Mouse (Mus musculus): ENCODE results near the gene Hjurp. TPM values are rescaled to one million over a fixed set of nuclear protein-coding genes. Genes with fewer than 3 reads are reported as not detected.
A peak's percentile ranks its signal among the peaks of the same experiment; 100 is the strongest.

Gene Hjurp
- total and polyA plus RNA-seq, 3 experiments: 52.9 to 327 (median 221) TPM

DNA sequence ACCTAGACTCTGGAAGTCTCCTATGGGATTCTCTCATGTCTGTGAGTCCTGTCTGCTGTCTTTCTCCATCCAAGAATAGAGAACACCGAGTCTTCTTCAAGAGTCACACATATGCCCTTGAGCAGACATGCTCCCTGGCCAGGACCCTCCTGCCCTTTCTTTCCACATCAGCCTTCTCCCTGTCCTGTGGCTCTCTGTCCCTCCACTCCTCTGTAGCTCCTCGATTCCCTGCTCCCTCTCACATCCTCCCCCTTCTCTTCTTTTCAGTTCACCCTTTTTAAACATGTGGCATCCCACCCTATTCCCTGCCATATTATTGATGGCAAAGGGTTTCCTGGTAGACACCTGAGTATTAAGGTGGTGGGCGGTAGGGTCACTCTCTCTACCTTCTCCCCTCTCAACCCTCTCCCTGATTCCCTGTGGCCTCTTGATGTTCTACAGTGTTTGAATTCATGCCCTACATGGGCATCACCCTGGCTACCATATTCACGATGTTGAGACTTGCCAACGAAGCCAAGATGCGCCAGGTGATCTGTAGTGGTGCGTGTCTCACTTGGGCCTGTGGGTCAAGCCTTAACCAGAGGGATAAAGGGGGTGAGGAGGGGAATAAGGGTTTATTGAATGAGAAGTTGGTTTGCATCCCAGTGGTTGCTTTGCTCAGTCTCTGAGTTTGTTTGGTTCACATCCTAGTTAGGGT, 45.5 kb downstream of the Hjurp start:
- ATAC-seq (ENCODE audit: extremely low read depth, insufficient number of reproducible peaks, low FRiP score, poor library complexity, severe bottlenecking) (no peak), DNase-seq (ENCODE audit: low spot score) (no peak)
- TF ChIP-seq POLR2AphosphoS5 (IDR thresholded peaks at IDR 0.05; ENCODE audit: insufficient replicate concordance, low read depth, low read length) (no peak), TAL1 (conservative IDR thresholded peaks at IDR 0.05; ENCODE audit: low read depth, low read length) (no peak), GATA1 (IDR thresholded peaks at IDR 0.05; ENCODE audit: borderline replicate concordance, low read length) (no peak), GATA2 (IDR thresholded peaks at IDR 0.05; ENCODE audit: borderline replicate concordance, low read depth, low read length) (no peak), CTCF (IDR thresholded peaks at IDR 0.05; ENCODE audit: low read depth, low read length) (no peak)
- H3K36me3 ChIP-seq (replicated peaks): no peaks in the 10 kb centered on the region
- no peaks in the 10 kb centered on the region for H3K9me3 ChIP-seq (replicated peaks)
- H3K4me1 ChIP-seq (ENCODE audit: insufficient read depth, low read depth, low read length): no peaks in the 10 kb centered on the region
- H3K27me3 ChIP-seq (ENCODE audit: insufficient read depth, low read length): peaks cover 6% of the 10 kb centered on the region; the same call in 1 of the 2 replicates
- no peak overlapping the region for H3K4me3 ChIP-seq (ENCODE audit: low read depth, low read length)

DNA sequence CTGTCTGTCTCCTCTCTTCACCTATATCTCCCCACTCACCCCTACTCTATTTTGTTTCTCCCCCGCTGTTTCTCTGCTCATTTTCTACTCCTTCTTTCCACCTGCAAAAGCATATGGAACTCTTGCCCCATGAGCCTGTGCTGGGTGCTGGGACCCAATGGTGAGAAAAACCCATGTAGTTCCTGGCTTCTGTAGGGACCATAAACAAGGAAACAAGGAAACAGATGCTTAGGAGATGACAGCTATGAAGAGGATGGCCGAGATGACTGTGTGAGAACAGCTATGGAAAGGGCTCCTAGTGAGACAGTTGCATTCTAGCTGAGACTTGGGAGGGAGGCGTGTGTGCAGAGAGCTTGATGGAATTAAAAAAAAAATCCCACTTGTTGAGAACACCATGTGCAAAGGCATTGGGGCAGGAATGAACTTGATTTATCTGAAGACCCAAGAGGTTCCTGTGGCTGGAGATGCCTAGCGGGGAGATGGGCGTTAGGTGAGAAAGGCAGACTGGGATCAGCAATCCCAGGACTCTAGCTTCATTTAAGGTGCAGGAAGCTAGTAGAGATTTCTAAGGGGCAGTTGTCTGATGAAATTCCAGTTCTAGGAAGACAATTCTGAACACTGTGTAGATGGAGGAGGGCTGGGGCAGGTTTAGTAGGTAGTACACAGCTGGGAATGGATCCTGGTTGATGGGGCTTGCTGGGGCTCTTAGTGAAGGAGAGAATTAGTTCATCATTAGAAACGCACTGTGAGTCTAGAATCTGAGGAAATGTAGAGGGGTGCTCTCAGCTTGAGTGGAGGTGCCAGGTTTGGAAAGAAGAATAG, 46.2 kb downstream of the Hjurp start:
- no peak for ATAC-seq (ENCODE audit: extremely low read depth, insufficient number of reproducible peaks, low FRiP score, poor library complexity, severe bottlenecking)
- Histone ChIP-seq H3K4me3 (ENCODE audit: low read depth, low read length) (no peak overlapping the region), H3K27me3 (ENCODE audit: insufficient read depth, low read length) (peaks cover 6% of the 10 kb centered on the region; the same call in 1 of the 2 replicates), H3K4me1 (ENCODE audit: insufficient read depth, low read depth, low read length) (no peaks in the 10 kb centered on the region), H3K36me3 (replicated peaks) (no peaks in the 10 kb centered on the region), H3K9me3 (replicated peaks) (no peaks in the 10 kb centered on the region)
- TF ChIP-seq CTCF (IDR thresholded peaks at IDR 0.05; ENCODE audit: low read depth, low read length) (no peak), GATA2 (IDR thresholded peaks at IDR 0.05; ENCODE audit: borderline replicate concordance, low read depth, low read length) (no peak), TAL1 (conservative IDR thresholded peaks at IDR 0.05; ENCODE audit: low read depth, low read length) (no peak)
- DNase-seq (ENCODE audit: low spot score): no peak

DNA sequence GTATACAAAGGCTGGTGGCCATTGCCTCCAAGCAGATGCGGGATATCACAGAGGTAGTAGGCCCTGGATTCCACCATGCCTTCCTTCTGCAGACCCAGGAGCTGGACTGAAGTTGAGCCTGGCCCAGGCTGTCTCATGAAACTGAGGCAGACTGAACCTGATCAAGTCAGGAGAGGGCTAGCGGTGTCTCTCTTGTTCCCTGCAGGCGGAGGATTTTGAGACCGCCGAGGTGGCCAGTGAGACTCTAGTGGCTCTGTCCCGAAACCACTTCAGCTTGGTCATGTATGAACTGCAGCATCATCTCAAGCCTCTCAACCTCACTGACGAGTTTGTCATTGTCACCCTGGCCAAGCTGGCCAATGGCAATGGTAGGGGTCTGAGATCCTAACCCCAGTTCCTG, 47.0 kb downstream of the Hjurp start:
- no peaks in the 10 kb centered on the region for H3K4me1 ChIP-seq (ENCODE audit: insufficient read depth, low read depth, low read length)
- no peak for DNase-seq (ENCODE audit: low spot score)
- TF ChIP-seq GATA2 (IDR thresholded peaks at IDR 0.05; ENCODE audit: borderline replicate concordance, low read depth, low read length): no peak
- 0 out of 2 replicates have a peak, but pooled peaks have one; percentile 24 for TF ChIP-seq POLR2AphosphoS5 (IDR thresholded peaks at IDR 0.05; ENCODE audit: insufficient replicate concordance, low read depth, low read length)
- no peak for TF ChIP-seq TAL1 (conservative IDR thresholded peaks at IDR 0.05; ENCODE audit: low read depth, low read length)
- TF ChIP-seq CTCF (IDR thresholded peaks at IDR 0.05; ENCODE audit: low read depth, low read length): no peak
- no peaks in the 10 kb centered on the region for H3K9me3 ChIP-seq (replicated peaks)
- no peaks in the 10 kb centered on the region for H3K36me3 ChIP-seq (replicated peaks)
- no peak overlapping the region for H3K4me3 ChIP-seq (ENCODE audit: low read depth, low read length)
- H3K27me3 ChIP-seq (ENCODE audit: insufficient read depth, low read length): peaks cover 6% of the 10 kb centered on the region; the same call in 1 of the 2 replicates
- no peak for ATAC-seq (ENCODE audit: extremely low read depth, insufficient number of reproducible peaks, low FRiP score, poor library complexity, severe bottlenecking)

DNA sequence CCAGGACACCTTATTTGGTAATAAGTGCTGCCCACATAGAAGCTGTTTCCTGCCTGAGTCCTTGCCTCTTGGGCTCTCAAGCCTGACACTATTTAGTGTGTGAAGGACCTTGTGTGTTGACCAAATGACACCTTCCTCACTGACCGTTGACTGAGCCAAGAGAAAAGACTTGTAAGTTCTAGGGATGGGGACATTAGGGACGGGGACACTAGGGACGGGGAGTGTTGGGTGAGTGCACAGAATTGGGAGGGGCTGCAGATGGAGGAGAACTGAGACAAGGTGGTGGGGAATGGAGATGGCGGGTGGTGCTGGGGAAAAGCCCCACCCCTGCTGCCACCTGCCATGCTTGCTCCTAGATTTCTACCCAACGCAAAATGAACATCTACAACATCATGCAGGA, 47.4 kb downstream of the Hjurp start:
- no peak overlapping the region for H3K4me3 ChIP-seq (ENCODE audit: low read depth, low read length)
- H3K9me3 ChIP-seq (replicated peaks): no peaks in the 10 kb centered on the region
- H3K36me3 ChIP-seq (replicated peaks): no peaks in the 10 kb centered on the region
- 0 out of 2 replicates have a peak, but pooled peaks have one; percentile 29 for TF ChIP-seq POLR2AphosphoS5 (IDR thresholded peaks at IDR 0.05; ENCODE audit: insufficient replicate concordance, low read depth, low read length)
- TF ChIP-seq GATA2 (IDR thresholded peaks at IDR 0.05; ENCODE audit: borderline replicate concordance, low read depth, low read length): no peak
- TF ChIP-seq GATA1 (IDR thresholded peaks at IDR 0.05; ENCODE audit: borderline replicate concordance, low read length): no peak
- no peak for TF ChIP-seq TAL1 (conservative IDR thresholded peaks at IDR 0.05; ENCODE audit: low read depth, low read length)
- no peak for TF ChIP-seq CTCF (IDR thresholded peaks at IDR 0.05; ENCODE audit: low read depth, low read length)
- no peak for DNase-seq (ENCODE audit: low spot score)
- H3K27me3 ChIP-seq (ENCODE audit: insufficient read depth, low read length): peaks cover 4% of the 10 kb centered on the region; the same call in 1 of the 2 replicates
- no peaks in the 10 kb centered on the region for H3K4me1 ChIP-seq (ENCODE audit: insufficient read depth, low read depth, low read length)
- no peak for ATAC-seq (ENCODE audit: extremely low read depth, insufficient number of reproducible peaks, low FRiP score, poor library complexity, severe bottlenecking)

DNA sequence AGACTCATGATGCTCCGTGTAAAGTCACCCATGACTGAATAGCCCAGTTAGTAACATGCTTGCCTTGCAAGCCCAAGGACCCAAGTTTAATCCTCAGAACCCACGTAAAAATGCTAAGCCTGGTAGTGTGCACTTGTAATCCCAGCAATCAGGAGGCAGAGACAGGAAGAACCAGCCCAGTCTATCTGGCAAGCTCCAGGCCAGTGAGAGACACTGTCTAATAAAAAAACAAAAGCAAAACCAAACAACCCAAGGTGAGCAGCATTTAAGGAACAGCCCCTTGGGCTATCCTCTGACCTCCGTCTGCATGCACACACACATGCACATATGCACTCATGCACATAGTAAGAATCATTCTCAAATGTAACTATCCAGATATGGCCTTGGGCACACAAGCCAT, 47.9 kb downstream of the Hjurp start:
- Histone ChIP-seq H3K4me1 (ENCODE audit: insufficient read depth, low read depth, low read length) (no peaks in the 10 kb centered on the region), H3K27me3 (ENCODE audit: insufficient read depth, low read length) (no peaks in the 10 kb centered on the region), H3K9me3 (replicated peaks) (no peaks in the 10 kb centered on the region), H3K36me3 (replicated peaks) (no peaks in the 10 kb centered on the region), H3K4me3 (ENCODE audit: low read depth, low read length) (no peak overlapping the region)
- ATAC-seq (ENCODE audit: extremely low read depth, insufficient number of reproducible peaks, low FRiP score, poor library complexity, severe bottlenecking) (no peak), DNase-seq (ENCODE audit: low spot score) (no peak)
- TF ChIP-seq GATA1 (IDR thresholded peaks at IDR 0.05; ENCODE audit: borderline replicate concordance, low read length): no peak
- no peak for TF ChIP-seq GATA2 (IDR thresholded peaks at IDR 0.05; ENCODE audit: borderline replicate concordance, low read depth, low read length)
- TF ChIP-seq POLR2AphosphoS5 (IDR thresholded peaks at IDR 0.05; ENCODE audit: insufficient replicate concordance, low read depth, low read length): no peak; the same call in 1 of the 2 replicates
- TF ChIP-seq CTCF (IDR thresholded peaks at IDR 0.05; ENCODE audit: low read depth, low read length): no peak
- no peak for TF ChIP-seq TAL1 (conservative IDR thresholded peaks at IDR 0.05; ENCODE audit: low read depth, low read length)

DNA sequence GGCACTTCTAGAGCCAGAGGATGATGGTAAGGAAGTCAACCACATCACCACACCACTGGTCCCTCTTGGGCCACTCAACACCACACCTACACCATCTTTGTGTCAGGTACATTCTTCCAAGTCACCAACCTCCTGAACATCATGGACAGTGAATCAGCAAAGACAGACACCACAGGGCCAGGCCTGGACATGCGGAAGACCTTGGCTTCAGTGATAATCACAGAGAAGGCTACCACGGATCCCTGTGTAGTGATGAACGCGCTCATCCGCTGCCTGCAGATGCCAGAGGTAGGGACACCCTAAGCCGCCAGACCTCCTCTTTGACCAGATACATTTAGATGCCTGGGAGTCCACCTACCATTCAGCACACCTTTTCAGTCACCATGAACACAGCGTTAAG, 49.3 kb downstream of the Hjurp start:
- H3K9me3 ChIP-seq (replicated peaks): no peaks in the 10 kb centered on the region
- no peaks in the 10 kb centered on the region for H3K4me1 ChIP-seq (ENCODE audit: insufficient read depth, low read depth, low read length)
- H3K36me3 ChIP-seq (replicated peaks): no peaks in the 10 kb centered on the region
- ATAC-seq (ENCODE audit: extremely low read depth, insufficient number of reproducible peaks, low FRiP score, poor library complexity, severe bottlenecking): no peak
- TF ChIP-seq TAL1 (conservative IDR thresholded peaks at IDR 0.05; ENCODE audit: low read depth, low read length) (no peak), CTCF (IDR thresholded peaks at IDR 0.05; ENCODE audit: low read depth, low read length) (peak; percentile 2; the same call in 1 of the 2 replicates)
- no peak for DNase-seq (ENCODE audit: low spot score)
- H3K4me3 ChIP-seq (ENCODE audit: low read depth, low read length): no peak overlapping the region
- H3K27me3 ChIP-seq (ENCODE audit: insufficient read depth, low read length): no peaks in the 10 kb centered on the region
